Mouse (Mus musculus) left cerebral cortex, adult 2 months (tissue): ENCODE results near the gene Cdc25b. TPM values are rescaled to one million over a fixed set of nuclear protein-coding genes. Genes with fewer than 3 reads are reported as not detected.

Experiments
- DNase-seq, 2 experiments: peaks; one replicate each; pipeline ENCODE4 v3.0.0; 2021 to 2022; ENCODE audit warnings: low spot score in 2 of 2, mixed read lengths in 1 of 2; ENCODE audit errors: extremely low spot score in 1 of 2
- H3K27ac ChIP-seq: fragments of 200-600 bp; 2 replicates; pipeline ENCODE4 v1.8.1; 2022
- H3K4me3 ChIP-seq: fragments of 200-600 bp; 2 replicates; pipeline ENCODE4 v1.8.1; 2022
- CTCF ChIP-seq: fragments of 200-600 bp; IDR thresholded peaks from 2 replicates; pipeline ENCODE4 v1.8.1; 2022; ENCODE audit warnings: antibody characterized with exemption, mild to moderate bottlenecking, moderate library complexity
- intact Hi-C: fragments of 180-260 bp; cut with DNase I; formaldehyde crosslinking; loops from one replicate; pipeline ENCODE4 v1.15.1; 2025
- total RNA-seq, 2 experiments: library from RNA; stranded (reverse); gene quantifications; 2 replicates each; pipeline ENCODE4 v1.2.3; 2021

The Cdc25b gene
- total RNA-seq, 2 experiments from 2014 or later, result 19.8 to 22.2 TPM

DNA sequence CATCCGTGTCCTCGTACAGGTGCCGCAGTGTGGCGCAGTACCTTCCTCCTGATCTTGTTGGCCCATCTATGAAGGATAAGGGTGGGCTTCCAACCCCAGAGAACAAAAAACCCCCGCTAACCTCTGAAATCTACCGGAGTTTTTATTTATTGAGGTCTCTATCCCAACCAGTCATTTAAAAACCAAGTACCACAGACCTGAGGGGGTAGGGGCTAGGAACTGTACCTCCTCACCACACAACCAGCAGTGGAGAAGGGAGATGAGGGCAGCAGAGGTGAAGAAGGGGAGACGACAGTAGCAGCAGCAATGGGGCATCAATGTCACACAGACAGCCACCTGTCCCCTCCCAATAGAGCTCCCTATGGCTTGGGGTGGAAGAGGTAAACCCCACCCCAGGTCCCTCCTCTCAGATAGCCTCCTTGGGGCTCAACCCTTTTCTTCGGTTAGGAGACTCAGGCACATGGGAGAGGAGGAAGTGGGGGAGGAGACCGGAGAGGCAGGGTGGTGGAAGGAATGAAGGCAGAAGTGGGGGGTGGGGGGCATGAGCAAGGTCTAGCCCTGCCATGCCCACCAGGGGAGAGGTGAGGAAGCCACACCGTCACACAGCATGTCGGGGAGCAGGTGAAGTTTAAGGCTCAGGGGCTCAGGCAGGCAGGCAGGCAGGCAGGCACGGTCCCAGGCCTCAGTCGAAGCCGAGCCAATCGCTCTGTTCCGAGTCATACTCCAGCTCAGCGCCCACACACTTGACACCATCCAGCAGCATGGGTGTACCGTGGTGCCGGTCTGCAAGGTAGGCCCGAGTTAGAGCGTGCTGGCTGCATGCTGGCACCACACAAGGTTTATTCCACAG is 40.3 kb upstream of the Cdc25b start:
- peak in 1 of 2 experiments; percentile 32 for DNase-seq
- intact Hi-C loops, result no loop called here
- Histone ChIP-seq H3K27ac (no peak overlapping the region), H3K4me3 (no peak overlapping the region)
- TF ChIP-seq CTCF, result no peak

DNA sequence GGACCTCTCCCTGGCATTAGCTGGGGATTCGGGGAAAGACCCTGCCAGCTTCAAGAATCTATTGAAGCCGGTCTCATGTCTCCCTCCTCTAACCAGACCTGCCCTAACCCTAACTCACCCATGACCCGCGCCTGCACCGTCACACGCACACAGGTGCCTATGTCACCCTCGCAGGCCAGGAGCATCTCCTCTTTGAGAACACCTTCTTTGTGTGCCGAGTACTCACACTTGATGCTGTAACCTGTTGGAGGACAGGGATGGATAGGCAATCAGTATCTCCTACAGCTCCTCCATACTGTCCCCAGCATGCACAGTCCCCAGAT is 39.7 kb upstream of the Cdc25b start:
- no peak for TF ChIP-seq CTCF
- no peak overlapping the region for H3K27ac ChIP-seq
- no peak for DNase-seq
- intact Hi-C loops, result no loop called here
- no peak overlapping the region for H3K4me3 ChIP-seq

- intact Hi-C loops, result no loop called here
- no peak for TF ChIP-seq CTCF
- no peak overlapping the region for H3K4me3 ChIP-seq
- no peak for DNase-seq
- H3K27ac ChIP-seq, result no peak overlapping the region
These were observed 38.1 kb upstream of the Cdc25b start for GRCm38 (mm10) chr2:131148353-131149253.

GRCm38 (mm10) chr2:131149254-131149578 is 37.5 kb upstream of the Cdc25b start:
- TF ChIP-seq CTCF, result no peak
- intact Hi-C loops, result no loop called here
- Histone ChIP-seq H3K4me3 (no peak overlapping the region), H3K27ac (no peak overlapping the region)
- DNase-seq, result no peak

DNA sequence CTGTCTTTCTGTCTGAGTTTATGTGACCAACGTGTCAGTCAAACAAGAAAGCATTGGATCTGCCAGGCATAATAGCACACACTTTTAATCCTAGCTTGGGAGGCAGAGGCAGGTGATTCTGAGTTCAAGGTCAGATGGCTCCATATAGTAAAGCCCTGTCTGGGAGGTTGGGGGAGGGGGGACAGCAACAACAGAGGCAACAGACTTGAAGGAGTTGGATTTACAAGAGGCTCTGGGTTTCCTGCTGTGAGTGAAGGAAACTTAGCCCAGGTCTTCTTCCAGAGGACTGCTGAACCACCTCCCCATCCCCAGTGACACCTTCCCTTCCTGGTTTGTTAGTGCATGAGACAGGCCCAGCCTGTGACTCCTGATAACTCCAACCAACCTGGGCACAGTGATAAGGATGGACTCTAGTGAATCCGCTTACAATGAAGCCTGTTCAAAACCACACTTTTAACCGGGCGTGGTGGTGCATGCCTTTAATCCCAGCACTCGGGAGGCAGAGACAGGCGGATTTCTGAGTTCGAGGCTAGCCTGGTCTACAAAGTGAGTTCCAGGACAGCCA is 34.5 kb upstream of the Cdc25b start:
- H3K27ac ChIP-seq, result no peak overlapping the region
- DNase-seq, result no peak
- no peak overlapping the region for H3K4me3 ChIP-seq
- intact Hi-C loops, result no loop called here
- no peak for TF ChIP-seq CTCF

DNA sequence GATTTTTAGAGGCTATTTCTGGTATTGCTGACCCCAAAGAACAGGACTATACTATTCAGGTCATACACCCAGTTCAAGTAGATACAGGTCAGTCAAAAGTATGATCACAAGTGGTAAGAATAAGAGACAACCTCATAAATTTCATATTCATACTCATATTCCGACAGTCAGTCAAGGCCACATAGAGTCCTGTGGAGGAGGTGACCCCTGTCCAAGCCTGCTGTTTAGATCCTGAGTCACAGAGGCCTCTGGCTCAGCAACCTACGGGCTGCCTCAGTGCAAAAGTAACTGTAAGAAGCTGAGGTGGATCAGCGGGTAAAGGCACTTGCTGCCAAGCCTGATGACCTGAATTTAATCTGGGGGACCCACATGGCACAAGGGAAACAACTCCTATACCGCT is 32.7 kb upstream of the Cdc25b start:
- Histone ChIP-seq H3K4me3 (no peak overlapping the region), H3K27ac (no peak overlapping the region)
- DNase-seq, result no peak
- intact Hi-C loops, result no loop called here
- TF ChIP-seq CTCF, result no peak

DNA sequence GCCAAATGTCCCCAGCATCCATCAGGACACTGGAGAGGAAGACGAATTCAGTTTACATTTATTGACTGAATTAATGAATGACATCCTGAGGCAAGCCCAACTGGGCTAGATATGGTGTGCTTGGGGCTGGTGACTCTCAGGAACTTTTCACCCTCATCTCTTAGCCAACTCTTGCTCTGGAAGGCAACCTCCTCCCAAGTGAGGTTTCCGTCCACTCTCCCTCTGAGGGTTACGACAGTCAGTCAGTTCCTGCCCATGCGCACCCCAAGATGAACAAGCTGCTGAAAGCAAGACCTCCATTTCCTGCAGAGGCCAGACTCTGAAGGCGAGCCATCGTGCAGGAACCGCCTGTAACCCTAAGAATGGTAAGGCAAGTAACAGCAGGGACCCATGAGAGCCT is 29.8 kb upstream of the Cdc25b start:
- intact Hi-C loops, result no loop called here
- H3K27ac ChIP-seq, result no peak overlapping the region
- no peak for DNase-seq
- TF ChIP-seq CTCF, result no peak
- no peak overlapping the region for H3K4me3 ChIP-seq

DNA sequence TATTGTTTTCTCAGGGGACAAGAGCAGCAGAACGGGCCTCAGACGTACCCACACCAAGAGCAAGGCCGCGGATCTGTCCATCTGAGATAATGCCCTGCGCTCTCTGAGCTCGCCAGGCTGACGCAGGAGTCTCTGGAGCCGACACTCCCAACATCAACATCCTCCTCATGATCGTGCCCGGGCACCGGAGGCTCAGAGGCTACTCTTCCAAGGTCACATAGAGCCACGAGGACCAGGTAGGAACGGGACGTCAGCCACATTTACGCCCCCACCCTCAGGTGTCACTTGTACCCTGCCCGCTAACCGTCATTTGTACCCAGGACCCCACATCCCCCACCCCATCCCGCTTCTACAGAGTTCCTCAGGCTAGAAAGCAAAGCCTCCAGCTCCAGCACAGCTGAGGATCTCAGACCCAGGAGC is 27.2 kb upstream of the Cdc25b start:
- no peak for TF ChIP-seq CTCF
- intact Hi-C loops, result no loop called here
- Histone ChIP-seq H3K4me3 (peak overlapping the region; percentile 72), H3K27ac (peak overlapping the region; percentile 78)
- peak in 1 of 2 experiments; percentile 35 for DNase-seq

GRCm38 (mm10) chr2:131159938-131160581 is 26.7 kb upstream of the Cdc25b start, which contains the start of gene 1700037H04Rik:
TSS of gene 1700037H04Rik (minus strand) at chr2:131160081.
- TF ChIP-seq CTCF, result no peak
- peak; percentile 92 to 95 for DNase-seq
- peak within 1 kb of the TSS; percentile 90 for H3K27ac ChIP-seq
- intact Hi-C loops, result loop anchor here (1.0 to 5.0 kb wide), 4 partner anchors 65 to 118 kb away; partner anchors contain the start of genes Gfra4 and Pank2
- peak within 1 kb of the TSS; percentile 72 for H3K4me3 ChIP-seq

DNA sequence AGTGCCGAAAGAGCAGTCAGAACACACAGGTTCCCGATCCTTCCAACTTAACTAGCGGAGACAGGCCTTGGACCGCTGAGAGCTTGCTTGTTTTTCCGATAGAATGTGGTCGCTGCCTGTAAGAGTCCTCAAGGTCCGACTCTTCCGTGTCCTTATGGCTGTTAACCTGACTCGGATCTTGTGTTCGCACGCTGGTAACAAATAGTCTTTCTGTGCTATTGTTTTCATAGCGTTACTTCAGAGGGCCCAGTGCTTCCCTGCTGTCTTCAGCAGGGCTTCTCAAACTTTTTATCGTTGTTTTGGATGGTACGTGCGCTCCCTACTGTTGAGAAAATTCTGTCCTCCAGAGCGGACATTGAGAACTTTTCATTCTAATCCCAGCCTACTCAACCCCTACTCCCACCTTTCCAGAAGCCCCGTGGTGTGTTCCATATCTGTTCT is 26.1 kb upstream of the Cdc25b start:
- peak overlapping the region; percentile 72 for H3K4me3 ChIP-seq

GRCm38 (mm10) chr2:131163924-131164323 is 22.8 kb upstream of the Cdc25b start:
- intact Hi-C loops, result loop anchor here (5.0 kb wide), 3 partner anchors 98 to 122 kb away; partner anchors contain the start of genes Gfra4 and Pank2
- no peak overlapping the region for H3K27ac ChIP-seq
- no peak for DNase-seq
- no peak overlapping the region for H3K4me3 ChIP-seq
- no peak for TF ChIP-seq CTCF

More for the DNA sequence above, 26.1 kb upstream of the Cdc25b start:
- peak in 1 of 2 experiments; percentile 25 for DNase-seq
- peak overlapping the region; percentile 90 for H3K27ac ChIP-seq
- intact Hi-C loops, result loop anchor here (1.0 to 5.0 kb wide), 4 partner anchors 65 to 118 kb away; partner anchors contain the start of genes Gfra4 and Pank2
- peak; percentile 48 for TF ChIP-seq CTCF
